Mouse (Mus musculus): ENCODE data around the gene Fam161a.

The Fam161a gene

GRCm38 (mm10) chr11:22991218-22991835, 16.0 kb upstream of the Fam161a start:
- no peak for DNase-seq

DNA sequence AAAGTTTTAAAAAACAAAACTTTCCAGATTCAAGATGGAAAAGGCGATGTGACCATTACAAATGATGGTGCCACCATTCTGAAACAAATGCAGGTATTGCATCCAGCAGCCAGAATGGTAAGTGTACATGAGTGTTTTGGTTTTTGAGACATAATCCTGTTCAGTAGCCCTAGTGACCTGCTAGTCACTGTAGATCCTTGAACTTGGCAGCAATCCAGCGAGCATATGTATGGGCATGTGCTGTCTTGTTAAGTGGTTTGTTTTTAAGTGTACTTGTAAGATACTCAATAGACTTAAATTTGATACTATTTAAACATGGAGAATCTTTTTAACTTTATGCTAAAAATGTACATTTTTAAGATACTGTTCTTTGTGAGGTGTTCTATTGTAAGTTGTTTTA, 13.1 kb upstream of the Fam161a start:
- no peak for DNase-seq

DNA sequence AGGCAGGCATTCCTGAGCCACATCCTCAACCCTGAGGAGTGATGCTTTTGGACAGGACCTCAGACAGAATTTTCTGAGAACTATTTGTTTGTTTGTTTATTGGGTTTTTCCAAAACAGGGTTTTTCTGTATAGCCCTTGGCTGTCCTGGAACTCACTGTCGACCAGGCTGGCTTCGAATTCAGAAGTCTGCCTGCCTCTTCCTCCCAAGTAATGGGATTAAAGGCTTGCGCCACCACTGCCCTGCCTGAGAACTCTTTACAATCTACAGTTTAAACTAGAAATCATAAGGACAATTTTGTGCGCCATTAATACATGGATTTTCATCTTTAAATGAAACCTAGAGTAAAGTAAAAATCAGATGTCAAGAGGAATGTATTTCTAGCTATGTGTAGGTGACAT, 11.9 kb upstream of the Fam161a start:
- no peak for DNase-seq

DNA sequence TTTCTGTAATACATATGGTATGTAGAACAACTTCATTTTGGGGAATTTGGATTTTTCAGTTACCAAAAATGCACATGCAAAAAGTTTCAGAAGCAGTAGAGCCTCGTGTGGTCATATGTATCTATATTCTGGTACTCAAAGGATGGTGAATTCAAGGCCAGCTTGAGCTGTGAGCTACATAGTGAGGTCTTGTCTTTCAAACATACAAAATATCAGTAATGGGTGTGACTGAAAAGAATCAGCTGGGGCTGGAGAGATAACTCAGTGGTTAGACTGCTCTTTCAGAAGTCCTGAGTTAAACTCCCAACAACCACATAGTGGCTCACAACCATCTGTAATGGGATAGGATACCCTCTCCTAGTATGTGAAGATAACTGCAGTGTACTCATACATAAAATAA, 9.0 kb upstream of the Fam161a start:
- no peak for DNase-seq

- no peak for DNase-seq
Measured at GRCm38 (mm10) chr11:23005276-23005675, 2.1 kb upstream of the Fam161a start.

GRCm38 (mm10) chr11:23007166-23007480, 208 bp upstream of the Fam161a start:
- DNase-seq = no peak

DNA sequence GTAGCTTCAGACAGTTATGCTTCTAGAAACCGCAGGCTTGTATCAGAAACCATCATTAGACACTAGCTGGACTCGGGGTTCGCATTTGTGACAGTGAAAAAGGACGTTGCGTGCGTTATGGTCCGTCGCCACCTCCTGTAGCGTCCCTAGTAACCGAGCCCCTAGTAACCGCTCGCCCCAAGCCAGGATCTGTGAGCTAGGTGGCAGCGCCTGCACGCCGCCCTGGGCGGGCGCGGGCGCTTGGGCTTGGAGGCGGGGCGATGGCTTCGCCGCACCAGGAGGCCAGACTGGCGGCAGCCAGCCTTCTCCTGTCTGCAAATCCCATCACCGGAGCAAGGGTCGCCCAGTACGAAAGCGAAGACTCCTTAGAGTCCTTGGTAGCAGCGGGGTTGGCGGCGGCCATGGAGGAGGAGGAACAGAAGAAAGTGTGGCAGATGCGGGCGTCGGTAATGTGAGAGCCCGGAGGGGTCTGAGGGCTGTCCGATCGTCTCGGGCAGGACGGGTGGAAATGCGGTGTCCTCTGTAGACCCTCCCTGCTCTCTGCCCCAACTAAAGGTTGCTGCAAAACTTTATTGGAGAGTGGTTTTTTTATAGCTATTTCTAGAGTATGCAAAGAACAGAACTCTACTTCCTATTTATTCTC, 971 bp downstream of the Fam161a start:
- peak; percentile 89 for DNase-seq

DNA sequence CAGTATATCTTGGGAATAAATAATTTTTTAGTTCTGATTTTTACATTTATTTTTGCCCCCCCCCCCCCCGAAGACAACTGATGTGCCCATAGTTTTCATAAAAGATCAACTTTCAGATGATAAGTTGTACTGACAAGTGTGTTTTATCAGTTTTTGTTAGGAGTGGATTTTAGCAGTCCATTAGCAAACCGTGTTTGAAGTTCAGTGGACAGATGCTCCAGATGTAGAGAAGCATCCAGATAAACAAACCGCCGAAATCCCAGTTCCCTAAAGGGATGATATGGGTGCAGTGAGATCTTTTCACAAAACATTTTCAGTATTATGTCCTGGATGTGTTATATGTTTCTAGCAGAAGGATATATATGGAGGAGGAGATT, 1.5 kb downstream of the Fam161a start:
- no peak for DNase-seq

DNA sequence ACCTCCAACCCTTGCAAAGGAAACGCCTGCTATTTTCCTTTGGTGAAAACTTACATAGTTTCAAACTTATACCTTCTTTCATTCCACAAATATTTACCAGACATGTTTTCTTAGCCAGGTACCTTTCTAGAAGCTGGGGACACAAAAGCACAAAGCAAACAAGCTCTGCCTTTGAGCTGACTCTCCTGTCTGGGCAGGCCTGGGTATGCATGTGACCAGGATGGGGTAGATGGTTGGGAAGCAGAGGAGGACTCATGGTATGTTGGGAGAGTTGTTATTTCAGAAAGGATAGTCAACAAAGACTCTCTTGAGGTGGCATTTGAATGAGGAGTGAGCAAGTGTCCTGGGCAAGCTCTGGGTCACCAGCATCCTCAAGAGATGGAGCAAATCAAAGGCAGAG, 5.8 kb downstream of the Fam161a start:
- DNase-seq = no peak

DNA sequence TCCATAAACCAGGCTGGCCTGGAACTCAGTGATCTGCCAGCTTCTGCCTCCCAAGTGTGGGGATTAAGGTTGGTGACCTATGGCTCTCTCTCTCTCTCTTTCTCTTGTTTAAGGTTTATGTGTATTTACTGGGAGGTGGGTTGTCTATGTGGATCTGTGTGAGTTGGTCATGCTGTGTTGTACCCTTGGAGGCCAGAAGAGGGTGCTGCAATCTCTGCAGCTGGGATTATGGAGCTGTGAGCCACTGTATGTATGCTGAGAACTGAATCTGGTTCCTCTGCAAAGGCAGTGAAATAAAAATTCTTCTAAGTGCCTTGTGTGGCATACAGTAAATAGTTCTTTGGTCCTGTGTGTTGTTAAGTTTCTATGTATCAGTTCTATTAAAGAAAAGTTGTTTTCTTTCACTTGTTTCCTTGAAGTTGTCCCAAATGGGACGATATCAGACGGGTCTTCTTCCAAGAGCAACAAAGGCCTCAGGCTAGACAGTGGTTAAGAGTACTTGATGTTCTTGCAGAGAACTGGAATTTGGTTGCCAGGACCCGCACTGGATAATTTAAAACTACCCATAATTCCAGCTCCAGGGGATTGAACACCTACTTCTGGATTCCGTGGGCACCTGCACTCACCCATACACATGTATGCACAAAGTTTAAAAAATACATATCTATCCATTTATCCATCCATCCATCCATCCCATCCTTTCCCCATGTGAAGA, 6.4 kb downstream of the Fam161a start:
- no peak for DNase-seq

DNA sequence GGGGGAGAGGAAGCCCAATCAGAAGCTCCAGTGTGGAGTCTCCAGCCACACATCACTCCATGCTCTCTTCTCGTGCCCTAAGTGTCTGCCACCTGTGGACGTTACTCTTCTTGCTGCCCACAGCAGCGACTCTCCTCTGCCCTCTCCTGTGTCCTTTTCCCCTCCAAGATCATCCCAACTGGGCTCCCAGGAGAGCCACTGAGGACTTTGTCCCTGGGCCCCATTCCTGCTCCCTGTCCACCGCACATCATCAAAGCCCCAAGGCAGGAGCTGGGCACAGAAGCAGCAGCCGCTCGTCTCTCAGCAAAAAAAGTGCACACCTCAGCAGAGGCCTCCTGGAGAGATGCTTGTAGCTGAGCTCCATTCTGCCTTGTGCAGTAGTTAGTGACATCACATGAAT, 7.7 kb downstream of the Fam161a start:
- DNase-seq = no peak

DNA sequence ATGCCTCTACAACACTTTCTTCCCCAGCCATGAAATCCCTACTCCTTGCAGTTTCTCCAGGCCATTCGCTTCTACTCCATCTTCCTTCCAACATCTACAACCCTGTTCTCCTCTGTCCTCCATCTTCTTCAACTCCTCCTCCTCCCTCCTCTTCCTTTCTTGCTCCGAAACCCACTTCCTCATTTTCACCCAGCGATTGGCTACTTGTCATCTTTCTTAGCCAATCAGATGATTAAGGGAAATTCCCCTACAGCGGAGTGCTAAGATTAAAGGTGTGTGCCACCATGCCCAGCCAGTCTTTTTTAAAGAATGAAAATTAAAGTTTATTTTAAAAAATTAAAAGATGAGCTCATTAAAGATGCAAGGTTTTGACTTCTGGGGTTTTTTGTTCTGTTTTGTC, 10.6 kb downstream of the Fam161a start:
- DNase-seq = no peak

DNA sequence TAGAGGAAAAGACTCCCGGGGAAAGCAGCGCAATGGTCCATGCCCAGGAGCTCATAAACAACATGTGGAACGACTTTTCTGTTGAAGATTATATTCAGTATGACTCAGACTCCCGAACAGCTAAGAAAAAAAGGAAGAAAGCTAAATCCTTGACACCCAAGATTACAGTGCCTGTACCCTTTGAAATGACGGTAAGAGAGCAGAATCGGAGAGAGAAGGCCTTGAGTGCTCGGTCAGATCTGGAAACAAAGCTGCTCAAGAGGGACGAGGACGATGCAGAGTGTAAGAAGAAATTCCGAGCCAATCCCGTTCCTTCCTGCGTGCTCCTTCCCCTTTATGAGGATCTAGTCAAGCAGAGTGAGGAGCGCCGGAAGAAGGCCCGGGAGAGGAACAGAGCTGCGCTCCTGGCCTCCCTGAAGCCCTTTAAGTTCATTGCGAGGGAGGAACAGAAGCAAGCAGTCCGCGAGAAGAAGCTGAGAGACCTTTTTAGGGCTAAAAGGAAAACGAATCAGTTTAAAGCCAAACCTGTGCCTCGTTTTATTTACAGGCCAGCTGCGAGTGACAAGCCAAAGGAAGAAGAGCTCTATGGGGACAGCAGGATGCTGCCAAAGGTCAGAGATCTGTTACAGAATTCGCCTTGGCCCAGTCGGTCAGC, 12.9 kb downstream of the Fam161a start:
- peak; percentile 10 for DNase-seq

- DNase-seq = no peak
Measured at GRCm38 (mm10) chr11:23020841-23021240, 13.5 kb downstream of the Fam161a start.

DNA sequence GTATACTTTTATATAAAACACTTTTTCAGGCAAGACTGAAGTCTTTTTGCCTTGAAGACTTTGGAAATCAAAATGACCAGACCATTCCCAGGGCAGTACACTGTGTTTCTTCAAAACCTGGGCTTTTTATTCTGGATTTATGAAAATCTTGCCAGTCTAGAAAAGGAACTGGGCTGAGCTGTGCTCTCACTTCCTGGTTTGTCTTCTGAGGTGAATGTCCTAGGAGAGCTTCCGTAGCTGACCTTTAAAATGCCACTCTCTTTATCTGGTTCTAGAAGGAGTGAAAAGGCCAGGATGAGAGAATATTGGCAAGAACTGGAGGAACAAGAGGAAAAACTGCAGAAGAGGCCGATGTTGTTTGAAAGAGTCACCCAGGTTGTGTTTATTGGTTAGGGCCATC, 15.8 kb downstream of the Fam161a start:
- DNase-seq = no peak

DNA sequence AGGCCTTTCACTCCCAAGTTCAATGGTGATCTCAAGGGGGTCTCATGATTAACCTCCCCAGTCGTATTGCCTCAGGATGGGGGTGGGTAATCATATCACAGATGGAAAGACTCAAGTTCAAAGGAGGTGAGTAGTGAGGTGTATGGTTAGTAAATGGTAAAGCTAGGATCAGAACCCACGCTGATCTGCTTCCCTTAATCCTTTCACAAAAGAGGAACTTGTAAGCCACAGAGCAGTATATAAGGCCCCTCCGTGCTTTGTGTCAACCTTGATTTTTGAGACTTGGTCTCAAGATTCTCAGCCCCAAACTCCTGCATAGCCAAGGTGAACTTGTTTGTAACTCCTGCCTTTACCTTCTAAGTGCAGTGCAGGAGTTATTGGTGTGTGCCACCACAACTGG, 16.8 kb downstream of the Fam161a start:
- DNase-seq = no peak

GRCm38 (mm10) chr11:23028957-23029356, 21.6 kb downstream of the Fam161a start:
- DNase-seq = no peak

DNA sequence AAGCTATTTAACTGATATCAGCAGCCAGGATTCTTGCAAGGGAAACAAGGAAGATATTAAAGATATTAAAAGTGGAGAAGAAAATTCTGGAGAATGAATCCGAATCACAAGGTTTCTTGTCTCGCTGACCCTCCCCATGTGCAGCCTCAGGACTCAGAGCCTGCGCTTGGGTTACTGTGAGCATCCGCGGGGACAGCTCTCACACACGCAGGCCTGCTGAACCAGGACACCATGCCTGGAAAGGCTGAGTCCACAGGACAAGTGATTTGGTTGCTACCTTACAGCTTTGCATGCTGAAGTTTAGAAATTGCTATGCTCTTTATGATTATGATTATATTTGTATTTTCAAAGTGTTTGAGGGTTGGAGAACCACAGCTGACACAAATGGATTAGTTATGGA, 22.1 kb downstream of the Fam161a start:
- no peak for DNase-seq

DNA sequence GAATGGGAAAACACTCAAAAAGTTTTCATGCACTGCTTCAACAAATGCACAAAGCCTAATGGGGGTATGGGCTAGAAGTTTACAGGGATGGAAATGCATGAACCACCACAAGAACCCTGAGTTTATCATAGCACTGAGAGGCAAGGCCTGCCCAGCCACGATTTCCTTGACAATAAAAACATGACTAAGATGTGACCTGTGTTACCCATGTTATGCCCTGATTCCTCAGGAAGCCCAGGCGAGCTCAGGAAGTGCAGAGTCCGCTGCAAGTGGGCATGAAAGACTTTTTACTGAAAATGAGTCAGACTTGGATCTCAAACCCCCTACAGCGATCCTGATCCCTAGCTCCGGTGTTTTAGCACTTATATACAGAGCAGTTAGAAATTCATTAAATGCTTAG, 39.9 kb downstream of the Fam161a start:
- DNase-seq = no peak

DNA sequence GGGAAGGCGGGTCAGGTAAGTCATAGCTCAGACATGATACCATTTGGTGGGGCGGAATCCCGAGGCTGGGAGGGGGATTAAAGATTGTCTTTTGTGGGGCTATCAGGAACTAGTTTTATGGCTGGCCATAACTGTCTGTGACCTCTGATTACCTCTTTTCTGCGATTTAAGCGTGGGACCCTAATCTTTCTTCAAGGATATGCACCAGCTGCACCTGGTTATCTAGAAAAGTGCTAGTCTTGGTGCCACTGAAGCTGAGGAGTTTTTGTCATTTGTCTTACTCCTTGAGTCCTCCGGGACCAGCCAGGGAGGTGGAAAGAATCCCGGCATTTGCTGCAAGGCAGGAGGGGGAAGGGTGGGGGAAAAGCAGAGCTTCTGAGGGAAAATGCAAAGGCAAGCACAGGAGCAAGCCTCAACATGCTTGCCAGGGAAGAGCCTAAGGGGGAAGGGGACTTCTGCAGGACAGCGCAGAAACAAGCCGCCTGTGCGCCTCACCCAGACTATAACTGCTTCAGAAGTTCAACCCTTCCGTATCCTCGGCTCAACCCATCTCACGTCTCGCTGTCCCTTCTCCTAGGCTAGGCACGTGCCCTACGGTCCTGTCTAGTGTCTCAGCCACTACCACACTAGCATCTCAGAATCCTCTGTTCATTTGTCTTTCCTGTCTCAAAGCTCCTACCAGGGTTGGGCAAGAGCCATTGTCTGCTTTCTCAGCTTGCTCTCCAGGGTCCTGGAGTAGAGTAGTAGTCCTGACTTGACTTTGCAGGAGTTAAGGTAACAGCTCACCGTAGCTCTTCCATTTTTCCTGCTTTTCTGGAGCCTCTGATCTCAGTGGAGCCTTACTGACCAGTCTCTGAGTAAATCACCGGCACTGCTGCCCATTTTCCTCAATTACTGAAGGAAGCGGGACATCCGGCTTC, 40.6 kb downstream of the Fam161a start:
- no peak for DNase-seq

- no peak for DNase-seq
Measured at GRCm38 (mm10) chr11:23049642-23050041, 42.3 kb downstream of the Fam161a start.

GRCm38 (mm10) chr11:23052353-23052752, 45.0 kb downstream of the Fam161a start:
- DNase-seq = no peak

GRCm38 (mm10) chr11:23063153-23063552, 55.8 kb downstream of the Fam161a start:
- no peak for DNase-seq
